Mouse (Mus musculus): Measurements from ENCODE around the gene Itga6.

DNA sequence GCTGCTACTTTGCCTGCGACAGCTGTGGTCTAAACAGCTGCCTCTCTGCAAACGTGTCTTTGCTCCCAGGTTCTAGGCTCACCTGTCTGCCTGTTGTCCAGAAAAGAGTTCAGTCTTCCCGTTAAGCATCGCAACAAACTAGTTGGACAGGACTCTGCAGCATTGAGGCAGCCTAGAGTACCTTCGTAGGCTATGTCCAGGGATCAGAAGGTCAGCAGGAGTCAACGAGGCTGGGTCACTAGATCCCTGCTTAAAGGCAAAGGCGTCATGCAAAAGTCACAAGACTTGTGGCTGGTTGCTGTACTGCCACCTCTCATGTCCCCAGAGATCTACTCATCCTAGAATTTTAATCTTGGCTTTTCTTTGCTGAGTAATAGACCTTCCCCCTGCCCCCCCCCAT is 2.0 kb upstream of the Itga6 start:
- no peak for TF ChIP-seq CTCF (IDR thresholded peaks at IDR 0.05; ENCODE audit: low read depth, low read length)
- TF ChIP-seq POLR2A (IDR thresholded peaks at IDR 0.05; ENCODE audit: extremely low read depth, insufficient read depth, low read length) = no peak
